Mouse (Mus musculus) gastrocnemius, postnatal 25 days (tissue): ENCODE data around the gene Tex19.1. TPM values are rescaled to one million over a fixed set of nuclear protein-coding genes. Genes with fewer than 3 reads are reported as not detected.
A peak's percentile ranks its signal among the peaks of the same experiment; 100 is the strongest.

Experiments used
- DNase-seq: peaks from one replicate; pipeline ENCODE4 v3.0.0; 2022
- total RNA-seq, 2 experiments: library from RNA; stranded (reverse); gene quantifications; 1 replicate in 1 of 2; 2 replicates in 1 of 2; pipeline ENCODE4 v1.2.3; 2021

Tex19.1 gene
- total RNA-seq, 2 experiments from 2014 or later, result not detected

- no peak for DNase-seq
Observed at GRCm38 (mm10) chr11:121143325-121144015, 2.5 kb upstream of the Tex19.1 start.

GRCm38 (mm10) chr11:121148193-121148592, 2.2 kb downstream of the Tex19.1 start:
- DNase-seq, result no peak

GRCm38 (mm10) chr11:121154203-121154602, 8.3 kb downstream of the Tex19.1 start:
- DNase-seq, result no peak

- DNase-seq, result peak; percentile 75
Observed at GRCm38 (mm10) chr11:121156411-121156891, 10.5 kb downstream of the Tex19.1 start.

GRCm38 (mm10) chr11:121159971-121160370, 14.0 kb downstream of the Tex19.1 start, which contains the start of gene Uts2r:
Uts2r (plus strand) TSS chr11:121160271.
- no peak for DNase-seq

- peak; percentile 82 for DNase-seq
Observed at GRCm38 (mm10) chr11:121160636-121161346, 14.8 kb downstream of the Tex19.1 start.

GRCm38 (mm10) chr11:121163751-121164150, 17.8 kb downstream of the Tex19.1 start:
- no peak for DNase-seq

GRCm38 (mm10) chr11:121173203-121173602, 27.3 kb downstream of the Tex19.1 start:
- DNase-seq, result peak; percentile 70

- no peak for DNase-seq
Observed at GRCm38 (mm10) chr11:121174234-121174633, 28.3 kb downstream of the Tex19.1 start.

GRCm38 (mm10) chr11:121176285-121177270, 30.6 kb downstream of the Tex19.1 start:
- no peak for DNase-seq

GRCm38 (mm10) chr11:121189681-121190080, 43.7 kb downstream of the Tex19.1 start:
- peak; percentile 26 for DNase-seq

- DNase-seq, result no peak
Observed at GRCm38 (mm10) chr11:121192742-121193141, 46.8 kb downstream of the Tex19.1 start.

- no peak for DNase-seq
Observed at GRCm38 (mm10) chr11:121193415-121193814, 47.5 kb downstream of the Tex19.1 start.

Other genes with a start within 250 kb of the Tex19.1 start
- 1 to 10 TPM; 2.8 to 2.9 TPM for gene Ccdc57, start 213.3 kb upstream of the Tex19.1 start, total RNA-seq
- 100 to 1,000 TPM; 313 to 418 TPM for gene Slc16a3, start 197.7 kb upstream of the Tex19.1 start, total RNA-seq
- gene Csnk1d, start 154.8 kb upstream of the Tex19.1 start, total RNA-seq, result 10 to 100 TPM; 45.8 to 52.6 TPM
- not detected for gene Cd7, start 106.7 kb upstream of the Tex19.1 start, total RNA-seq
- gene Sectm1b, start 82.6 kb upstream of the Tex19.1 start, total RNA-seq, result not detected
- gene Sectm1a, start 64.9 kb upstream of the Tex19.1 start, total RNA-seq, result not detected
- not detected for gene Tex19.2, start 27.5 kb upstream of the Tex19.1 start, total RNA-seq
- 1 to 10 TPM in 1 of 2 experiments, under 1 TPM in 1; 0.35 to 1.1 TPM for gene Uts2r, start 14.1 kb downstream of the Tex19.1 start, total RNA-seq
- gene Hexdc, start 58.3 kb downstream of the Tex19.1 start, total RNA-seq, result 1 to 10 TPM; 4.8 to 6.9 TPM
- 10 to 100 TPM; 11.5 to 11.6 TPM for gene Ogfod3, start 58.6 kb downstream of the Tex19.1 start, total RNA-seq
- 1 to 10 TPM; 3.0 to 3.6 TPM for gene Cybc1, start 83.2 kb downstream of the Tex19.1 start, total RNA-seq
- gene Narf, start 91.1 kb downstream of the Tex19.1 start, total RNA-seq, result 10 to 100 TPM; 78.0 to 90.7 TPM
- 10 to 100 TPM; 20.1 to 27.1 TPM for gene Foxk2, start 113.8 kb downstream of the Tex19.1 start, total RNA-seq
- gene Wdr45b, start 208.3 kb downstream of the Tex19.1 start, total RNA-seq, result 10 to 100 TPM; 17.9 to 18.4 TPM
- 10 to 100 TPM; 10.4 to 11.6 TPM for gene Rab40b, start 242.1 kb downstream of the Tex19.1 start, total RNA-seq